Mouse (Mus musculus) adrenal gland, adult 8-10 months (tissue): ENCODE measurements around the gene Abcg1. TPM values are rescaled to one million over a fixed set of nuclear protein-coding genes. Genes with fewer than 3 reads are reported as not detected.
A peak's percentile ranks its signal among the peaks of the same experiment; 100 is the strongest.

Experiments used
- DNase-seq: peaks from one replicate; pipeline ENCODE4 v3.0.0; 2022
- total RNA-seq, 4 experiments: library from RNA; stranded (reverse); gene quantifications; 2 replicates each; pipeline ENCODE4 v1.2.4; 2022

Gene Abcg1
- total RNA-seq, 4 experiments from 2014 or later = 11.7 to 28.2 (median 16.2) TPM

DNA sequence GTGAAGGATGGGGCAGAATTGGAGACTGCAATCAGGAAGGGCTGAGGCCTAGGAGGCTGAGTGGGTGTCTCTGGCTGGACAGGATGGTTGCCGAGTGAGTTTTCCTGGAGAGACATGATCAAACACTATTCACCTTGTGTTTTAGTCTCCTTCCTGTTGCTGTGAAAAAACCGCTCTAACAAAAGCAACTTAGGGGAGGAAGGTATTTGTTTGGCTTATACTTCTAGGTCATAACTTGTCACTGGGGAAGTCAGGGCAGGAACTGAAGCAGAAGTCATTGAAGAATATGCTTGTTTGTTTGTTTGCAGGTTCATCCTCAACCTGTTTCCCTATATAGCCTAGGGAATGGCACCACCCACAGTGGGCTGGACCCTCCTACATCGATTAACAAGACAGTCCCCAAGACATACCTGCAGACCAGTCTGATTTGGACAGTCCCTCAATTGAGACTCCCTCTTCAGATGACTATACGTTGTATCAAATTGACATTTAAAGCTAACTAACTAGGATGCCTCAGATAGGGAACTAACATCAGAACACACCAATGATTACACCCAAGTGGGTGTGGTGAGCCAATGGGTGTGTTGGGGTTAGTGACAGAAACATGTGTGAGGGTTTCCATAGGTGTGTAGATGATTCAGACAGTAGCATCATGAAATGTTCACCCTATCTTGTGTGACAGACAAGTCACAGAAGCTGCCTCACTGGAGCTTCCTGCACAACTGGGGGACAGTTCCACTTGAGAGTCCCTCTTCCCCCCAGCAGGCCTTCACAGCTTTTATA is 25.0 kb downstream of the Abcg1 start:
- no peak for DNase-seq

DNA sequence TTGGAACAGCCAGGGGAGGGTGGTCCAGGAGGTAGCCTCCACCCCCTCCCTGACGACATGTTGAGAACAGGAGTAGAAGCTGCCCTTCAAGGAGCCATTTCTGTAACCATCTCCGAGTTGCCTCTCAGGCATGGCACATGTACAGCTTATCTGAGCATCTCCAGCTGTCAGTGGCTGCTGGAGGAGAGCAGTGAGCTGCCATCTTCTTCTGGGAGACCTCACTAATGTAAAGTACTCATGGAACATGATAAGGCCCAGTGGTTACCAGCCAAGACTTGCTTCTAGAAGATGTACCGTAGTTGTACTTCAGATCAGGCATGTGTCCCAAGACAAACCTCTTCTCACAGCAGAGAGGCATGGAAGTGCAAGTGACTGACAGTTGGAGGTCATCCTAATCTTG is 28.0 kb downstream of the Abcg1 start:
- no peak for DNase-seq

DNA sequence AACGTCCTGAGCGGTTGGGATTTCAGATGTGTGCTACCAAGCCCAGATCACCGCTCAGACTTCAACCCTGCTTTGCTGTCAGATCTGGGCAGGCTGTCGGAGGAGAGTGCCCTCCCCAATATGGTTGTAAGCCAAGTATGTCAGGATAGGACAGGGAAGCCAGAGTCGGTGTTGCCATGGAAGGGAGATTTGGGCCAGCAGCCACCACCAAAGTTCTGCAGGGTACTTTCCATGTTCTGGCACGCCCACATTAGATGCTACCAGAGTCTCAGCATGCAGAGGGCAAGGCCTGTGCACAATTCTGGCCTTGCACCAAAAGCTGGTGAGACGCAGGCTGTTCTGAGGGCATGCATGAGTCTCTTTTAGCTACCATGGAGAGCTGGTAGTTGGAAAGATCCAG is 28.7 kb downstream of the Abcg1 start:
- DNase-seq = no peak

DNA sequence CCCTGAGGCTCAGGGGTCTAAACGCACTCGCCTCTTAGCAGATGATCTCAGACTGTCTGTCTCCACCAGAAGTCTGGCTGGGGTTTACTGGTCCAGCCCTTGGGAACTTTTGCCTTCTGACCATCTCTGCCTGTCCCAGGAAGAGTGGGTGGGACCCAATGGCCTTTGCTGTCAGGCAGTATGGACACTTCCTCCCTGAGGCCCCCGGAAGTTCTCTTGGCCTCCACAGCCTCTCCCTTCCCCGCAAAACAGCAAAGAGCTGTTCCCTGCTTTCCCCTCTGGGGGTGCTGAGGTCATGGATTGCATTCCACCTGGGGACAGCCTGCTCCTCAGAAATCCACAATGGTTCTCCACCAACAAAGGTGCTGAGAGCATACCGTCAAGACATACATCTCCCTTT is 31.2 kb downstream of the Abcg1 start:
- no peak for DNase-seq

DNA sequence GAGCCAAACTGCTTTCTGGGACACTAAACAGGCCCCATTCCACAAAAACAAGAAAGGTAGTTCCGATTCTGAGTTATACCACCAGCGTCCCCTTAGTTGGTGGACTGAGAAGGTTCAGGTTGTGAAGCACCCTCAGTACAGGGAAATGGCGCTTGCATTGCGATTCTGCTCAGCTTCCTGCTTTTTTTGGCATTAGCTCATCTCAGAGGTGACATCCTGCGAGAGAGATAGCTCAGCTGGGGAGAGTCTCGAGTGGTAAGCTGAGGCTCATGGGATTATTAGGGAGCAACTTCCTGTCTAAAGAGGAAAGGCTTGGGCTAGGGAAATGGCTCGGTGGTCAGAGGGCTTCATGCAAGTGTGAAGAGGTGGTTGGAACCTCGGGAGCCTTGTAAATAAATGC is 32.4 kb downstream of the Abcg1 start:
- no peak for DNase-seq

DNA sequence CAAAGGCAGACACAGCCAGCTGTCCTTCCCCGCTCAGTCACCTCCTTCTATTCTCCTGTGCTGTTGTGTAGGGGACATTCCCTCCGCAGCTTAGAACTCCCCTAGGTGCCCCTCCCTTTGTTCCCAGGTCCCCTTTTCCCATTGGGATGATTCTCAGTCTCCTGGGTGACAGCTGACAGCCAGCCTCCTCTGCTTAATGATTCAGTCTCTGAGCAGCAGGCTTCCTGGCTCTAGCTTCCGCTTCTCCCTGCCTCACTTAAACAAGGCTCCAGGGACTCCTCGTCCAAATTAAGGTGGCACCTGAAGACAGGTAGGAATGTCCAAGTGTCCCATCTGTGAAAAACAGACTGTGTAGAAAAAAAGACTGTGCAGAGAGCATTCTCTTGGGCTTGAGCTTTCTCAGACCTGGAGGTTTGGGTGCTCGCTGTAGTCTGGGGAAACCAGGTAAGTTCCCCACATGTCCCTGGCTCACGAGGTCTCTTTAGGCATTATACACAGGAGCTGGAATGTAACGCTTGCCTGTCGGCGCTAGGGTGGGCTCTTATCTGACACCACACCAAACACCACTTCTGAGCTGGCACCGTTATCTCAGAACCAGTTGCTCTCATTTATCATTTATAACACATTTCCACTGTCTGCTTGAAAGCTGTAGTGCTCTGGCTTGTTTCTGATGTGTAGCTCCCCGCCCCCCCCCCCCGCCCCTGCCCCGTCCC is 33.7 kb downstream of the Abcg1 start:
- no peak for DNase-seq

GRCm38 (mm10) chr17:31094781-31095180 is 37.3 kb downstream of the Abcg1 start:
- no peak for DNase-seq

GRCm38 (mm10) chr17:31095570-31095969 is 38.1 kb downstream of the Abcg1 start:
- no peak for DNase-seq

DNA sequence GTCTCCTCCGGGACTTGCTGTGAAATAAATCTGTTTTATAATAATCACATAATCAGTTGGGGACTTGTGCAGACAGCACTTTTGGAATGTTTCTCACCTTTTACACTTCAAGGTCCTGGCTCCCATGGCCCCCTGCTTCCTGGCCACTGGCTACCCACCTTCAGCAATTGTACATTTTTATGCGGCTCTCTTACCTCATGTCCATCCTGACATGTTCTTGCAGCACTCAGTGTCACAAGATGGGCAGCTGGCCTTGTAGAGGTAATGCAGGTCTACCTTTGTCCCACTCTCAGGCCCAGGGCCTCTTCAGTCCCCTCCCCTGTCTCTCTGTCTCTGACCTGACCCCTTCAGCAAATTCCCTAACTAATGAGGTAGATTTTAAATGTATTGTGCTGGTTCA is 39.4 kb downstream of the Abcg1 start:
- DNase-seq = no peak

- no peak for DNase-seq
Observed at GRCm38 (mm10) chr17:31098788-31099187, 41.3 kb downstream of the Abcg1 start.

- no peak for DNase-seq
Observed at GRCm38 (mm10) chr17:31103007-31103570, 45.6 kb downstream of the Abcg1 start.

GRCm38 (mm10) chr17:31103823-31104222 is 46.3 kb downstream of the Abcg1 start:
- DNase-seq = no peak

DNA sequence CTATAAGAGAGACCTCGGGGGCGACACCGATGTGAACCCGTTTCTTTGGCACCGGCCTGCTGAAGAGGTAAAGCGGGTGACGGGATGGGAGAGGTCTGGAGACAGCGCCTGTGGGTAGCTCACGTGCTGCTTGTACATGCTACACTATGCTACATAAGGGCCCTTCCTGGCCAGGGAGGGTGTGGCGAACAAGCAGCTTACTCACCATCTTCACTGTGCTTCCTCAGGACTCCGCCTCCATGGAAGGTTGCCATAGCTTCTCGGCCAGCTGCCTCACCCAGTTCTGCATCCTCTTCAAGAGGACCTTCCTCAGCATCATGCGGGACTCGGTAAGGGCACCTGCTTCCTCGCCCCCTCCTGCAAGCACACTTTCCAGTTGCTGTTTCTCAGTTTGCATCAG is 50.9 kb downstream of the Abcg1 start:
- no peak for DNase-seq

GRCm38 (mm10) chr17:31113191-31113856 is 55.8 kb downstream of the Abcg1 start:
- DNase-seq = no peak

DNA sequence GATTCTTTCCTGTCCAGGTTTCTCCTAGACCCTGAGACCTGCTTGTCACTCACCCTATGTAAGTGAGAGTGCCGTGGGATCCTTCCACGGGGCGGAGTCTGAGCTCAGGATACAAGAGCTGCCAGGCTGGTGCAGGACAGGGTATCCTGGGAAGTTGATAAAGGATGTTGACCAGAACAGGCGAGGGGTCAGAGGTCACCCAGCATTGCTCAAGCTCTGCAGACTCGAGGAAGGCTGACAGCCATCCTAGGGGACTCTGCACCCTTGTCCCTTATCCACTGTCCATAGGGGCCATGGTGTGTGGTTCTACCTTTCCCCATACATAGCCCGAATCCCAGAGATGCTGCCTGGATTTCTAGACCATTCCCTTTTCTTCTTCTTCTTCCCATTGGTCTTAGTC is 58.6 kb downstream of the Abcg1 start:
- DNase-seq = no peak

GRCm38 (mm10) chr17:31117946-31118345 is 60.5 kb downstream of the Abcg1 start:
- no peak for DNase-seq

DNA sequence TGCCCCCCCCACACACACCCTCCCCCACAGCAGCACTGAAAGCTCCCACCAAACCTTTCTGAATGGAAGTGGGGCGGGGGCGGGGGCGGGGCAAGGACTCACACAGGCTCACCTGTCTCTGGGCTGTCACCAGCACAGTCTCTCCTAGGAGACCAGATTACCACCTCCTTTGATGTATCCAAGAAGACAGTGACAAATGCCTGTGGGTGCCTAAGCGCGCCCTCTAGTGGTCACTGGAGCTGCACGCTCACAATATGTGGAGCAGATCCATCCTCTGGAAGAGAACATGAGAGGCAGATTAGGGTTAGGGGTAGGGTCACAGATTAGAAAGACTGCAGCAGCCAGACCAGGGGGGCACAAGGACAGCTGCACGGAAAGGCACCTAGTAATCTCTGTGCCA is 62.0 kb downstream of the Abcg1 start:
- peak; percentile 41 for DNase-seq

GRCm38 (mm10) chr17:31121975-31122374 is 64.5 kb downstream of the Abcg1 start:
- DNase-seq = no peak

DNA sequence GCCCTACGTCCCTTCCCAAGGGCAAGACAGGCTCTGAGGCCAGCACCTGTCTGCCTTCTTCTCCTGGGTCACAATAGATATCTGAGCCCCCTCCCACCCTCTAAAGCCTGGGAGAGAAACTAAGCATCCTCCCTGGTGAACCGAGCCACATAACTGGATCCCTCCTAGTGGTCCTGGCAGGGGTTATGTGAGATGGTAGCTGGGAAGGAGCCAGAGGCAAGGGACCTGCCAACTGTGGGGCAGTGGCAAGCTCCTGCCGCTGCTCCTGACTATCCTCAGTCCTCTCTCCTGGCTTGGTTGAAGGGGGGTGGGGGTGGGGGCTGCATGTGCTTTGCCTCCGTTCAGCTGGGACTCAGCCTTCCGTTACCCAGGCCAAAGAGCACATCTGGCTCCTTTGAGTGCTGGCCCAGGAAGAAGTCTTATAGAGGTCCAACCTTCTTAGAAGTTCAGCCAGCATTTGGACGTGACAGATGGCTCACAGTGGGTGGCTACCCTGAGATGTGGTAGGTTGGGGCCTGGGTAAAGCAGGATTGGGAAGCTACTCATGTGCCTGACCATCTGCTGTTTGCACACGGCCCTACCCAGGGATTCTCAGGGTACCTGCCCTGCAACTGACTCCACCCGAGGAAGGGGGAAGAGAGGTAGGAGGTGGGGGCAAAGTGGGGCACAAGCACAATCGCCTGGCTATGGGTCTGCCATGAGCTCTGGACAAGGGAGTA is 68.2 kb downstream of the Abcg1 start:
- no peak for DNase-seq

DNA sequence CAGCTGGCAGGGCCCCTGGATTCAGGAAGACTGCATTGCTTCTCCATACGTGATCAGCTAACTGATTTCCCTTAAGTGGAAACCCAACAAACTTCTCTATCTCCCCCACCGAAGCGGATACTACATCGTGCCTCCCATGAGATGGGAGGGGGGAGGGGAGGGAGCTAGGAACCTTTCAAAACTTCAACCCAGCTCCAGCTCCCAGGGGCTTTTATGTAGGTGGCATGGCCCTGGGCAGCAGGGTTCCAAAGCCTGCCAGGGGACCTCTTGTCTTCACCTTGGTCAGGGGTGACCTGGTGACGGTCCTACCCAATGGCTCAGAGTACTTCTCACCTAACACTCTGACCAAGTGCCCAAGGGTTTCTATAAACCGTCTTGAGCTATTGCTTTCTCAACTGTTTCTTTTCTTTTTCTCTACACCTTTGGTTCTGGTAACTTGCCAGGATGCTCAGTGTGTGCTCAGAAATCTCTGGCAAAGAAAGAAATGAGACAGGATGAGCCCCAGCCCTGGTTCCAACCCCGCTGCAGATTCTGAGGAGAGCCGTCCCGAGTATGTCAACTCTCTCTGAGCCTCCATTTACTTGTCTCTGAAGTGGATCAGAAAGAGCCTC is 71.3 kb downstream of the Abcg1 start:
- DNase-seq = no peak

- DNase-seq = no peak
Observed at GRCm38 (mm10) chr17:31129452-31129851, 72.0 kb downstream of the Abcg1 start, which contains the start of gene Tff3. Gene Tff3, minus strand, starts transcription at chr17:31129646.

GRCm38 (mm10) chr17:31131269-31131821 is 73.9 kb downstream of the Abcg1 start:
- no peak for DNase-seq
